Mouse (Mus musculus): ENCODE measurements at regions not wholly inside any gene's neighbourhood (a gene's known extent, or its start where the extent isn't known, plus 50 kb on each side); places are given as distances from the start of the nearest gene placed in this dataset.
A peak's percentile ranks its signal among the peaks of the same experiment; 100 is the strongest.

- Histone ChIP-seq H3K27ac (ENCODE audit: poor library complexity, severe bottlenecking) (no peak overlapping the region), H3K36me3 (no peaks in the 10 kb centered on the region), H3K4me2 (no peak overlapping the region), H3K4me1 (replicated peaks) (no peaks in the 10 kb centered on the region), H3K27me3 (replicated peaks) (no peaks in the 10 kb centered on the region), H3K9ac (no peak overlapping the region), H3K4me3 (no peak overlapping the region), H3K9me3 (replicated peaks) (no peaks in the 10 kb centered on the region)
- 85% methylated on average over 2 of the region's 2 CpGs for WGBS
- ATAC-seq (ENCODE audit: insufficient number of reproducible peaks, low FRiP score), result no peak
Observed at GRCm38 (mm10) chr1:122396342-122396741, 828.6 kb upstream of the Ddx18 start.

GRCm38 (mm10) chr1:122393660-122394355 is 826.0 kb upstream of the Ddx18 start:
- H3K27ac ChIP-seq (ENCODE audit: poor library complexity, severe bottlenecking), result no peak overlapping the region
- WGBS, result 72% methylated on average over 3 of the region's 3 CpGs
- H3K27me3 ChIP-seq (replicated peaks), result no peaks in the 10 kb centered on the region
- H3K4me3 ChIP-seq, result no peak overlapping the region
- ATAC-seq (ENCODE audit: insufficient number of reproducible peaks, low FRiP score), result no peak
- no peak overlapping the region for H3K4me2 ChIP-seq
- no peaks in the 10 kb centered on the region for H3K36me3 ChIP-seq
- no peaks in the 10 kb centered on the region for H3K4me1 ChIP-seq (replicated peaks)
- H3K9ac ChIP-seq, result no peak overlapping the region
- no peaks in the 10 kb centered on the region for H3K9me3 ChIP-seq (replicated peaks)

GRCm38 (mm10) chr1:122357015-122357414 is 789.2 kb upstream of the Ddx18 start:
- no peaks in the 10 kb centered on the region for H3K9me3 ChIP-seq (replicated peaks)
- H3K27me3 ChIP-seq (replicated peaks), result no peaks in the 10 kb centered on the region
- H3K27ac ChIP-seq (ENCODE audit: poor library complexity, severe bottlenecking), result no peak overlapping the region
- ATAC-seq (ENCODE audit: insufficient number of reproducible peaks, low FRiP score), result peak; percentile 98
- no peaks in the 10 kb centered on the region for H3K4me1 ChIP-seq (replicated peaks)
- 86% methylated on average over 16 of the region's 16 CpGs for WGBS
- no peaks in the 10 kb centered on the region for H3K36me3 ChIP-seq
- no peak overlapping the region for H3K4me3 ChIP-seq
- H3K4me2 ChIP-seq, result no peak overlapping the region
- no peak overlapping the region for H3K9ac ChIP-seq

GRCm38 (mm10) chr1:122351530-122351929 is 783.7 kb upstream of the Ddx18 start:
- H3K4me2 ChIP-seq, result no peak overlapping the region
- no peaks in the 10 kb centered on the region for H3K27me3 ChIP-seq (replicated peaks)
- no peaks in the 10 kb centered on the region for H3K9me3 ChIP-seq (replicated peaks)
- no peaks in the 10 kb centered on the region for H3K36me3 ChIP-seq
- H3K9ac ChIP-seq, result no peak overlapping the region
- no peak for ATAC-seq (ENCODE audit: insufficient number of reproducible peaks, low FRiP score)
- no peak overlapping the region for H3K4me3 ChIP-seq
- no peaks in the 10 kb centered on the region for H3K4me1 ChIP-seq (replicated peaks)
- no peak overlapping the region for H3K27ac ChIP-seq (ENCODE audit: poor library complexity, severe bottlenecking)

GRCm38 (mm10) chr1:122333267-122333666 is 765.5 kb upstream of the Ddx18 start:
- Histone ChIP-seq H3K36me3 (no peaks in the 10 kb centered on the region), H3K27me3 (replicated peaks) (no peaks in the 10 kb centered on the region), H3K27ac (ENCODE audit: poor library complexity, severe bottlenecking) (no peak overlapping the region), H3K4me3 (no peak overlapping the region), H3K4me2 (no peak overlapping the region), H3K4me1 (replicated peaks) (no peaks in the 10 kb centered on the region), H3K9ac (no peak overlapping the region), H3K9me3 (replicated peaks) (no peaks in the 10 kb centered on the region)
- WGBS, result 74% methylated on average over 6 of the region's 6 CpGs
- ATAC-seq (ENCODE audit: insufficient number of reproducible peaks, low FRiP score), result no peak

- 53% methylated on average over 1 of the region's 1 CpGs for WGBS
- H3K36me3 ChIP-seq, result no peaks in the 10 kb centered on the region
- no peak for ATAC-seq (ENCODE audit: insufficient number of reproducible peaks, low FRiP score)
- H3K9ac ChIP-seq, result no peak overlapping the region
- H3K27ac ChIP-seq (ENCODE audit: poor library complexity, severe bottlenecking), result no peak overlapping the region
- no peaks in the 10 kb centered on the region for H3K4me1 ChIP-seq (replicated peaks)
- H3K9me3 ChIP-seq (replicated peaks), result no peaks in the 10 kb centered on the region
- H3K27me3 ChIP-seq (replicated peaks), result no peaks in the 10 kb centered on the region
- no peak overlapping the region for H3K4me3 ChIP-seq
- no peak overlapping the region for H3K4me2 ChIP-seq
Observed at GRCm38 (mm10) chr1:122328276-122328675, 760.5 kb upstream of the Ddx18 start.
